Mouse (Mus musculus): Measurements from ENCODE around the gene Sh3bp5.

GRCm38 (mm10) chr14:31397353-31397752, 38.5 kb downstream of the Sh3bp5 start:
- TF ChIP-seq CTCF (conservative IDR thresholded peaks at IDR 0.05; ENCODE audit: insufficient read depth, insufficient read length, low read depth, low read length) (no peak), POLR2A (IDR thresholded peaks at IDR 0.05; ENCODE audit: low read depth, low read length) (no peak)

Measured in kidney, adult 2 months (tissue).